Mouse (Mus musculus) thymus, postnatal 4 days (tissue): ENCODE results near the gene Nipsnap3b.

ENCODE experiments used
- DNase-seq: peaks from one replicate; pipeline ENCODE4 v3.0.0; 2021

Nipsnap3b gene

DNA sequence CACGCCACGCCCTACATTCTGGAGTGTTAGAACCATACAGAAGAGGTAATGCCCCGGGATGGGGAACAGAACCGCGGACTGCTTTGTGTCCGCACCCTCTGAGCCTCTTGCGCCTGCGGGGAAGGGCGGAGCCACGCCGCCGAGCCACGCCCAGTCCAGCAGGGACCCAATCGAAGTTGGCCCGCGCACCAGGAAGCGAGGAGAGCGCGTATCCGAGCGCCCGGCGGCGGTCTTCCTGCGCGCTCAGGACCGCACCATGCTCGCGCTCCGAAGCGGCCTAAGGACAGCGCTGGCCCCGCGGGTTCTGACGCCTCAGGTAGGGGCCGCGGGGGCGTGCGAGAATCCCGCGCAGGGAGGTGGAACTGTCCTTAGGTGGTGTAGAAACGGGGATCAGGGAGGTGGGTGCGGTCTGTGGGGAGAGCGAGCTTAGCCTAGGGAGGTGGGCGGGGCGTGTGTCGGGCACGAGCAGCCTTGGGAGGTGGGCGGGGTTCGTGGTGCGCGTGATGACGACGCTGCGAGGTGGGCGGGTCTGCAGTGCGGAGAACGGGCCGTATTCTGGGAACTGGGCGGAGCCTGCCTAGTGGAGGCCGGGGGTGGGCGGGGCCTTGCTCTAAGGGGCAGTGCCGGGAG lies at the start of gene Nipsnap3b:
Gene Nipsnap3b, plus strand, starts transcription at position 149 of the 630 bp plus-strand sequence.
- DNase-seq: peak; percentile 99

DNA sequence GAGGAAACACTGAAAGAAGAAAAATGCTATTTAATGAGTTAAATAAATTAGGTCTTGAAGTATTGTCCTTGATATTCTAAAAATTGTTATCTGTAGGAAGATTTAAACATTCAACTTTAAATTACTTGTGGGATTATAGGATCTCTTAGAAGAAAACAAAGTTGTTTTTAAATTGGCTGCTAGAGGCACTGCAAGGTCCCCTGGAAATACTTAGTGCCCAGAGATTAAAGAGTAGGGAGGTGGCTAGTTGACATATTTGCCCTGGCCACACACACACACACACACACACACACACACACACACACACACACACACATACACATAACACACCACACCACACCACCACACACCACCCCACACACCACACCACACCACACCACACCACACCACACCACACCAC lies 47.4 kb upstream of the Nipsnap3b start, which contains the start of gene Olfr270:
Gene Olfr270, plus strand, starts transcription at position 301 of the 400 bp plus-strand sequence.
- no peak for DNase-seq

DNA sequence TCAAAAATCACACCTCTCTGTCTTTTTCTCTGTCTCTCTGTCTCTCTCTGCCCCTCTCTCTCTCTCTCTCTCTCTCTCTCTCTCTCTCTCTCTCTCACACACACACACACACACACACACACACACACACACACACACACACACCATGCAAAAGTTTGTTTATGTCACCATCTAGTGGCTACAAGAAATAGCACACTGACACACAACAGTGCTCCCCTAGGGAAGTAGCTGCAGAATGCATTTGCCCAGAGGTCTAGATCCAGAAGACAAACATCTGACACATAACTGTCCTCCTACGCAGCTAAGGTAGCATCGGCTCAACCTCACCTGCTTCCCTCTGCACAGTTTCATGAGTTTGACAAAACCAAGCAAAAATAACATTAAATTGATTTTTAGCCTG lies 26.5 kb upstream of the Nipsnap3b start:
- no peak for DNase-seq

DNA sequence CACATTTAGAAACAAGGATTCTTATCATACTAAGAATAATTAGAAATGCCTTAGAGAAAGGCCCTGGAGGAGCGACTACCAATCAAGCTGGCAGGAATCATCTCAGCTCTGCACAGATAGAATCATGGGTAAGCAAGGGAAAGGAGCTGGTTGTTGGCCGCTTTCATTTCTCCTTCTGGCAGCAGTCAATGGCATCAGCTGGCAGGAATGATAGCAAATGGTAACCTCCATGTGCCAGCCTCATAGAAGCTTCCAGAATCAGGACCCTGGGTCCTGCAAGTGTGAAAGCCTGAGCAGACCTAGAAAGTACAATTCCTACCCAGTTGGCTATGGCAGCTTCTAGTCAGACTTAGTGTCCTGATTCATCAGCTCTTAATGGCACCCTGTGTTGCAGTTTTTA lies 25.4 kb upstream of the Nipsnap3b start:
- no peak for DNase-seq

DNA sequence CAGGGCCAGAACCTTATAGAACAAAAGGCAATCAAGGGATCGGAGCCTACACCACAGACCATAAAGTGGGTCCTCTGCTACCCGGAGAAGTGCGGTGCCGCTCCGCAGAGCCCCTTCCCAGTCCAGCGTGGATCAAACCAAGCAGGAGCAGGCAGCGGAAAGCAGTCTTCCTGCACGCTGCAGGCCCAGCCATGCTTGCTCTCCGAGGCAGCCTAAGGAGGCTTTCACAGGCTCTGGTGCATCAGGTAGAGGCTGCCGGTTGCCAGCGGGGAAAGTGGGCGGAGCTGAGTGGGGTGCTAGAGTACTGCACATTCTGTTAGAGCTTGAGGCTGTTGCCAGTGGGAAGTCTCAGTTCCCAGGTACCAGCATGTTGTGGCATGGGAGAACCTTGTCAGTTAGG lies 22.4 kb upstream of the Nipsnap3b start, which contains the start of gene Nipsnap3a:
Gene Nipsnap3a, plus strand, starts transcription at position 25 of the 400 bp plus-strand sequence.
- peak; percentile 16 for DNase-seq

DNA sequence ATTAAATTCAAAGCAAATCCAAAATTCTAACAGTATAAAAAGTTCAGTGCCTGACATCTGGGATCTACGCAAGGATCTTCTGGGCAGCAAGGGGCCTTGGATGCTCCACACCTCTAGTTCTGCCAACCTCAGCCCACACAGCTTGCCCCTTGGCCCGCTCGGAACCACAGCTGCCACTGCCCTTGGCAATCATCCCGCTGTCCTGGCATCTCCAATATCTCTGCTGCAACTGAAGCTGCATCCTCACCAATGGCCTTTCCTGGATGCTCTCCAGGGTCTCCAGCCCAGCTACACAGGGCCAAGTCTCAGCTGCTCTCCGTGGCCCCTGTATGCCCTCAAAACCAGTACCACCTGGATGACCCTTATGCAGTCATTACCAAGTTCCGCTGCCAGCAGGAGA lies 12.2 kb upstream of the Nipsnap3b start:
- DNase-seq: no peak

DNA sequence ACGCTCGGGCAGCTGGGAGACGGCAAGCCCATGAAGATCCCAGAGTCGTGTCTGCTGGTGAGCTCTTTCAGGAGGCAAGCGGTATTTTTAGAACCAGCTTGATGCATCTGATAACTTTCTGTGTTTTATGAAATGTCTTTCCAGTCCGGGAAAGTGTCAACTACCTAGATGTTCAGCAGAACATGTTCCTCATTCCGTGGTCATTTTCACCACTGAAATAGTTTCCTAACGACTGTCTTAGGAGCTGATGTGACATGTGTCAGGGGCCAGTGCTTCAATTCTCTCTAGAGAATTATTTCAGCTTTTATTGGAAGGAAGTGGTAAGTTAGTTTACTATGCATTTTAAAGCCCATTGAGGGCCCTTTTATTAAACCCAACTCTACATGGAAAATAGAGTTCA lies 11.5 kb upstream of the Nipsnap3b start:
- no peak for DNase-seq

DNA sequence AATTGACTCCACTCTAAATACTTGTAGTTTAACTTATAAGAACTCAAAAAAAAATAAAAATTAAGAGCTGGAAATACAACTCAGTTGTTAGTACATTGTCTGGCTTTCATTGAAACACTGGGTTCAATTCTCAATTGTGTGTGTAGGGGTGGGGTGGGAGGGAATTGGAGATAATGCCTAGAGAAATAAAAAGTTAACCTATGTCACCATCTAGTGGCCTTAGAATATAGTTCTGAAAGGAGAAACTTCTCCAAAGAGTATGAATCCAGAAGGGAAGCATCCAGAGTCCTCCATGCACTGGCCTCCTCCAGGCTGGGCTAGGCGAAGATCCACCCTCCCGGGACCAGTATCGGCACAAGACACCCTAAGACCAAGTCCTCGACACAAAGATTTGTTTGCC lies 2.5 kb upstream of the Nipsnap3b start:
- DNase-seq: no peak

DNA sequence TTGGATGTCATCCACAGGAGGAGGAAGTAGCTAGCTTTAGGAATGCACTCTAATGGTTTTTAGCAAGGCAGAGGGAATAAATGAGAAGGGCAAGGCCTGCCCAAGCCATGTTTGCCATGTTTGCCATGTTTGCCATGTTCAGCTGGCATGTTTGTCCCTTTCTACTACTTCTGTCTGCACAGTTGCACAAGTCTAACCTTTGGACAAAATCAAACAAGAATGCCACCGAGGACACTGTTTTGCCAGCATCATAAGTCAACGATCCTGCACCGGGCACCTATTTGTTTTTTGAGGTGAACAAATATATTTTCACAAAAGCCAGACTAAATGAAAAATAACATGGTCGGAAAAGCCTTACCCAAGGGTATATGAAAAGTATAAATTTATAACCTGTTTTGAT lies 1.8 kb upstream of the Nipsnap3b start:
- no peak for DNase-seq

DNA sequence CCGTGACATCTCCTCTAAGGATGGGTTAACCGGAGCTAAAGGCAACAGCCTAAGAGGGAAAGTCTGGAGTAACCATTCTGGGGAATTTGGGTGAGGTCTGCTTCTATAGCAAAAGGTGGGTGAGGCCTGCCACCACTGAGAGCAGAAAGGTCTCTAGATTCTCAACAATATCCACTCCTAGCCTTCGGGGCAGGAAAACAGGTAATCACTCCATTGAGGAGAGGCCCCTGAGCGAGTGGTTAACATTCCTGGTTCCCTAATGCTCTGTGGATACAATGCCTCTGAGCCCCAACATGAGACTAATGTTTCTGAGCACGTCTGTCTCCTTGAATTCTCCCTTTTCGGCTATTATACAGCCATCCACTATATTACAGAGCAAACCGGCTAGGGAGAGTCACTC lies 2.7 kb downstream of the Nipsnap3b start:
- DNase-seq: no peak

DNA sequence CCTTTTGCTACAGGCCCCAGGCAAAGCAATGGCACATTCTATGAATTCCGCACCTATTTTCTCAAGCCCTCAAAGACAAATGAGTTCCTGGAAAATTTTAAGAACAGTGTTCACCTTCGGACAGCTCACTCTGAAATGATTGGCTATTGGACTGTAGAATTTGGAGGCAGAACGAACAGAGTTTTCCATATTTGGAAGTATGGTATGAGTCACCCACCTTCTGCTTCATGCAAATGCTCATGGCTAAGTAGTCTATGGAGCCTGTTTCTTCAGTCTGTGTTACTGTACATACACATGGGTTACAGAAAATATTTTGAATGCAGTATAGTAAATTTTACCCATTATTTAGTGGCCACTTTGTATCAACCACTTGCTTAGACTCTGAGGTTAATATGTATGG lies 3.3 kb downstream of the Nipsnap3b start:
- DNase-seq: no peak

DNA sequence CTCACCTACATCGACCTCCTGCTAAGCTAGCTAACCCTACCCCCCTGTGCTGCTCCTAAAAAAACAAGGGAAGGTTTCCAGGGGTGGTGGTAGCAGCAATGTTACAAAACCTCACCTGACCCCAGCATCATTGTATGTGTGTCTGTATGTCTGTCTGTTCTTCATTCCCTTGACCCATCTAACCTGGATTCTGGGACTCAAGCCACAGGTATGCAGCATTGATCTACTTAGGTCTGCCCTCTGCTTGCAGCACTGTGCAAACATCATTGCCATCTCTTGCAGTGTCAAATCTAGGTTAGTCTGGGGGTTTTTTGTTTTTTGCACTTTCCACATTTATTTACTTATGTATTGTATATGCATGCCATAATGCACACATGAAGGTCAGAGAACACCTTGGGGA lies 6.7 kb downstream of the Nipsnap3b start:
- DNase-seq: no peak

DNA sequence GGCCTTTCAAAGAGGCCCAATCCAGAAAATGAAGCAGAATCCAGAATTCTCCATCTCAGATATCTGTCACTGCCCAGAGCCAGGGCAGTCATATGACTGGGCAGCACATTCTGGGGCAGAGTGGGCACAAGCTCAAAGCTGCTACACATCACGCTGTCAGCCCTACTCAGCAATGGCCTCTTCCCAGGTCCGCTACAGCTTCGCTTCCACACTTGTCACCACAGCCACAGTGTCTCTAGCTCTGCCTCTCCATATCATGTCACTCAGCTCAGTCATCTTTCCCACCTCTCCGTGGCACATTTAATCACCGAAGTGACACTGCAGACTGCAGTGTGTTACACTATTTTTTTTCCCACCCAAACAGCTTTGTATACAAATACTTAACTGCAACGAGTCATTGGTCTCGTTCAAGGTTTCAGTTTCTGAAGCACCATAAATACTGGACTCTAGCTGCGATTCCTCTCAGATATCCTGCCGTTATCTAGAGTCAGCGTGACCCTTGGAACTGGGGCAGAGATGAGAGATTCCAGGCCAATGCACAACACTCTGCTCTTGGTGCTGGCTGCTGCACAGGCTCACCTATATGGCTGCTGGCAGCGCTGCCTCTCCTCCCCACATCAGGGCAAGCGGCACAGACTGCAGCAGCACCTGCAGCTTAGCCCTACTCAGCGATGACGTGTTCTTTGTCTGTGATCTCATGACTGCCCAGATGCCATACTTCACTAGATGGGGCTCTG lies 11.7 kb downstream of the Nipsnap3b start:
- no peak for DNase-seq

DNA sequence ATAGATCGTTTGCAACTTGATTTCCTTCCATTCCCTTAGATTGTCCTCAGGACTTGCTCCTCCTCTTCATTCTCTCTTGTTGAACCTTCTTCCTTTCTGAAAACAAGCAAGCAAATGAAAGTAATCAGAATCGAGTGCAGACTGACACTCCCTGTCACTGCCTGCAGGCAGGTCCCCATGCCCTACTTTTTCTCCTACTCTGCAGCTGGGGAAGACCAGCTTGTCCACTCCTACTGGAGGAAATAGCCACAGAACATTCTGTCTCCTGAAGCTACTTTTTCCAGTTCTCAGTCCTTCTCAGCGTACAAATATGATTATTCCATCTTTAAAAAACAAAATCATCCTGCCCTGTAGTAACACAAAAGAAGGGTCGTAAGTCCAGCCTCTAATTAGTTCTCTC lies 12.7 kb downstream of the Nipsnap3b start:
- no peak for DNase-seq

DNA sequence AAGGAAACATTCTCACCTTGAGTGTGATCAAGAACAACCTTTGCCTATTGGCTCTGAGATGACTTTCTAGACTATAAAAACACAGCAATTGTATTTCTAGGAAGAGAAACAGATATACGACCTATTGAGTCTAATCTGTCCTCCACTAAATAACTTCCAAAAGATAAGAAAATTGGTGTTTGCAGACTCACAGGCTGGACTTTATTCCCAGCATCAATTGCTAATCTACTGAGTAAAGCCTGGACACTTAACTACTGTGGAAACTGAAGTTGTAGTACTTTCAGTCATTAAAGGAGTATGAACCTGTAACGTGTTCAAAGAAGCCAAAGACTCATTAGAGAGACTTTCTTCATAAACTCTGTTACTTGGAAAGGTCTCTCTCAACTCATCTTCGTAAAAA lies 16.1 kb downstream of the Nipsnap3b start:
- no peak for DNase-seq

DNA sequence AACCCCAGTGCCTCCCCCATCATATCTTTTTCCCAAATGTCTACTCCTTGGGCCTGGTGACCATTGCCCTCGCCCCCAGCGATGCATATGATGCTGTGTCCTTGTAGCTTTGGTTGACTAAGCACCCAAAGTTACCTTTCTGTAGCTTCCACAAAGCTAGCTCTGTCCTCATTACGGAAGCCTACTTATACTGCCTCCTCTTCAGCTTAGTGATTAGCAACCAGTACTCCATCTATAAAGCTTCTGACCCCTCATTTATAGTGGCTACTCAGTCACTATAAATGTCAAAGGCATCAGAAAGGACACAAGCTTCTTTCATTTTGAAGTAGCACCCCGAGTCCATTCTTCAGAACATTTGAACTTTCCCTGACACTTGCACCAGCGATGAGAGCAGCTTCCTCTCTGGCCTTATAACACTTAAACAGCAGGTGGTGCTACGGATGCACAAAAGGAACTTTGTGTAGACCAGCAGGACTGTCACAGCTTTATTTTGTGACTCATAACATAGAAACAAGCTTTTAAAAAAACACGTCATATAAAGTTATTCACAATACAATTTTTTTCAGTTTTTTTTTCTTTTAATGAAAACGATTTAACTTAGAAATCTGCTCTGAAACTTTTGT lies 18.8 kb downstream of the Nipsnap3b start:
- DNase-seq: no peak

DNA sequence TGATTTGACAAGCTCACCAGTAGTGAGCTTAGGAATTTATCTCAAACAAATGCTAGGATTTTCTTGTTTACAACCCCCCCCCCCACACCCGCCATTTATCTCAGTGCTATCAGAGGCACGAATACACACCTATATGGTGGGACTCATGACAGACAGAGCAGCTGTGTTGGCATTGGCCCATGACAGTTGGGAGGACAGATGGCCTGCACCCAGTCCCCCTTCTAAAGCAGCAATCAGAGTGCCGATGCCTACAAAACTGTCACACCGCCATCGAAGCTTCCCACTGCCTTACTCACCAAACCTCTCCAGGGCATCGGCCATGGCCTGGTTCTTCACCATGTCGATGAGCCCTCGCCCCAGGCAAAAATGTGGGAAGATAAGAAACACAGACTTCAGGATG lies 32.1 kb downstream of the Nipsnap3b start:
- DNase-seq: no peak

DNA sequence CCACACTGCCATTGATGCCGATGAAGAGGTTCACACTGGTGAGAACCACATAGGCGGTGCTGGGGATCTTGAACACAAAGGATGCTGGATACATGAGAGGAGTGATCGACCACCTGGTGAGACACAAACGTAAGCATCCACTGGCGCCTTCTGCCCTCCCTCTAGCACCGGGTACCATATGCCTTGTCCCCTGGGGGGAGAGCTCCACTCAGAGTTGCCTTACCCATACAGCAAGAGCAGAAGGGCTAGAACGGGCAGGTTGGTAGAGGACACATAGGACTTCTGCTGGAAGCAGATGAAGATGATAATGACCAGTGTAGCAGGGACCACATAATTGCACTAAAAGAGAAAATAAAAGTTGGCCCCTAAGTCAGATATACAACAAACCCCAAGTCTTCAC lies 34.1 kb downstream of the Nipsnap3b start:
- DNase-seq: no peak

DNA sequence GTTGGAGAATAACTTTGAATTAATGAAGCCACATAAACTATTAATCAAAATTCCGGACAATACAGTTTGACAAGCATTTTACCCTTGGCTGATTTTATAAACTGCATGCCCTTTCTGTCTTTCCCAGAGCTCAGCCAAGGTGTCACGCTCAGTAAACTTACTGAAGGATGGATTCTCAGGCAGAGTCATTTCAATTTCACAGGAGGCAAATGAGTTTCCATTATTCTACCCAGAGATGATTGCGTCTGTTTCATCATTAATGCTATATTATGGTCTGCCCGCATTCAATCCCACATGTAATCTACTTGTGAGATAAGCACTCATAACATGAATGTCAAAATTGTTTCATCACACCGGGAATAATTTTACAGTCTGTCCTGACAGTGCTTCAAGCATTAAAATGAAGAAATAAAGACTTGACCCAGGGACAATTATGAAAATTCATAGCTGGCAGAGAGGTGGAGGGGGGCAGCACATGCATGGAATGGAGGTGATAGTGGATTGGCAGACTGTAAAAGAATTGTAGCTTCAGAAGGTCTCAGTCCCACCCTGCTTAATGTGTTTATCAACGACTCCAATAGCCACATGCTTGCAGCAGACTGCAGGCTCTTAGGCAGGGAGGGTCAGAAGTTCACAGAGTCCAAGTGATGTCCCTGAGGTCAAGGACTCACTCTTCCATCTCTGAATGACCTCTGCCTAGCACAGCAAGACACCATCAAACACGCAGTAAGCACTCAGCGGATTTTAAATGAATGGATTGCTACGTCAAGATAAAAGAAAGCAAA lies 34.8 kb downstream of the Nipsnap3b start:
- no peak for DNase-seq

DNA sequence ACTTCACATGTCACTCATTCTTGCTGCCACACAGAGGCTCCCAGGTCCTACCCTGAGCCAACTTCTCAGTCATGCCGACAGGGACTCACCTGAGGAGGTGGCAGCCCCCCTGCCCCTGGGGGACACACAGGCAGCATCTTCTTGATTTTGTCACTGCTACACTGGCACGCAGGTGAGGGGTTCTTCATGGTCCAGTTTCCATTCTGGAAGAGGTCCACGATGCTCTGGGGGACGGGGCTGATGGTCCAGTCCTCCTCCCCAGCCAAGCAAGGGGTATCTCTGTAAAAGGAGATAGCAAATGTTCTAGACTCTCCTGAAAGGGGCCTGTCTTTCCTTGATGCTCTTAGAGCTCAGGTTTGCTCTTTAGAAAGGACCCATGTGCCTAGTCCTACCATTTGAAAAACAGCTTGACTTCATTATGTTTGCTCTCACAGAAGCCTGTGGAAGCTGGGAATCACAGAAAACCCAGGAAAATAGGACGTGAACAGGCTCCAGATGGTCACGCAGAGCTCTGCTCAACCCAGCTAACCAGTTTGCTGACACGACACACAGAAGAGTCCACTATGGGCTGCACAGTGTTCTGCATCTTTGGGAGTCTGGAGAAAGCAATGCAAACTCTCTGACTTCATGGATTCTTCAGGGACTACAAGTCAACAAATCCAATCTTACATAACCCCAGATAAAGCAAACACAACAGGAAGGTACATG lies 50.8 kb downstream of the Nipsnap3b start:
- no peak for DNase-seq
